Mouse (Mus musculus) brown adipose tissue, adult 24 weeks (tissue): ENCODE measurements around the gene Tnxb. TPM values are rescaled to one million over a fixed set of nuclear protein-coding genes. Genes with fewer than 3 reads are reported as not detected.
A peak's percentile ranks its signal among the peaks of the same experiment; 100 is the strongest.
"Not testable (repeated sequence)": the region's sequence is repeated elsewhere in the genome, so short reads cannot be mapped to it uniquely, and the experiment has no call there.

Experiments used
- H3K27ac ChIP-seq: fragments of 200-500 bp; replicated peaks from 2 replicates; pipeline ENCODE4 v1.5.1; 2012; ENCODE audit warnings: low read depth, mild to moderate bottlenecking, low read length
- H3K4me1 ChIP-seq: fragments of 200-500 bp; 2 replicates; pipeline ENCODE4 v1.6.1; 2012; ENCODE audit warnings: low read length, mixed read lengths; ENCODE audit not compliant: control insufficient read depth, insufficient read depth, insufficient read length
- H3K4me3 ChIP-seq: fragments of 200-500 bp; 2 replicates; pipeline ENCODE4 v1.5.1; 2012; ENCODE audit warnings: low read depth, mild to moderate bottlenecking, low read length, moderate library complexity; ENCODE audit not compliant: insufficient read depth
- polyA plus RNA-seq: library from polyadenylated mRNA; stranded (reverse); fragments of >200 nt; gene quantifications from 2 replicates; pipeline ENCODE4 v1.2.4, GENCODE M21; 2012; ENCODE audit not compliant: missing spikeins, insufficient read depth, insufficient read length

The Tnxb gene
- polyA plus RNA-seq, 1 experiment = 9.7 TPM

- not testable (repeated sequence) for H3K4me3 ChIP-seq
Observed at GRCm38 (mm10) chr17:34714181-34714907, 44.0 kb downstream of the Tnxb start.

DNA sequence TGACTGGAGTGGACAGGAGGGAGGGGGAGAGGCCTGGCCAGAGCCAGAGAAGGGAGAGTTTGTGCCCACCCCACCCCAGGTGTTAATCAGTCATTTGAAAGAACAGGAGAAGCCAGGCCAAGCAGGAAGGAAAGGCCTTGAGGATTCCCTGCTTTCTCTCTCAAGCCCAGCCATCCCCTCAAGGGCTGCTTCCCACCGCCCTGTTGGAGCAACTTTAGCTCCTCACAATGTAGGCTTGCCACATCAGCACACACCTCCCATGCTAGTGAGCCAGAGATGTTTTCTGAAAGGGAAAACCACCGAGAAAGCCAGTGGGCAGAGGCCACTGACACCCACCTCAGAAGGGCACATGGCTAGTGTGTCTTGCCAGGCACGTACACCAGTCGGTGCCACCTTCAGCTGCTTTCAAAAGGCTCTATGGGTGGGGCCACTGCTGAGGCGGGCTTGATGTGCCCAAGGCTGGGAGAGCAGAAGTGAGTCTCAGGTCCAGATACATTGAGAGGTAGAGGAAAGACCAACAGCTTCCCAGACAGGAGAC is 44.6 kb downstream of the Tnxb start:
- H3K4me3 ChIP-seq, H3K27ac ChIP-seq, H3K4me1 ChIP-seq: not testable (repeated sequence)

More at GRCm38 (mm10) chr17:34714181-34714907, 44.0 kb downstream of the Tnxb start:
- H3K4me1 ChIP-seq, H3K27ac ChIP-seq: not testable (repeated sequence)

GRCm38 (mm10) chr17:34715451-34715850 is 45.1 kb downstream of the Tnxb start:
- not testable (repeated sequence) for H3K4me3 ChIP-seq, H3K27ac ChIP-seq, H3K4me1 ChIP-seq

DNA sequence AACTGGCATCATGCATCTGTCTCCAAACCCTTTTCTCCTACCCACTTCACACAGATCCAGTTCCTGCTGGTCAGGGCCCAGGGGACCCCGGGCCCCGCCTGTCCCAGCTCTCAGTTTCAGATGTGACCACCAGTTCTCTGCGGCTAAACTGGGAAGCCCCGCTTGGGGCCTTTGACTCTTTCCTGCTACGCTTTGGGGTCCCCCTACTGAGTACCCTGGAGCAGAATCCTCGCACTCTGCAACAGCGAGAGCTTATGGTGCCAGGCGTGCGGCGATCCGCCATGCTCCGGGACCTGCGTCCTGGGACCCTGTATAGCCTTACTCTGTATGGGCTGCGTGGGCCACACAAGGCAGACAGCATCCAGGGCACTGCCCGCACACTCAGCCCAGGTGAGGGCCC is 45.9 kb downstream of the Tnxb start:
- no peak overlapping the region for H3K27ac ChIP-seq
- no peak overlapping the region for H3K4me3 ChIP-seq
- no peaks in the 10 kb centered on the region for H3K4me1 ChIP-seq

DNA sequence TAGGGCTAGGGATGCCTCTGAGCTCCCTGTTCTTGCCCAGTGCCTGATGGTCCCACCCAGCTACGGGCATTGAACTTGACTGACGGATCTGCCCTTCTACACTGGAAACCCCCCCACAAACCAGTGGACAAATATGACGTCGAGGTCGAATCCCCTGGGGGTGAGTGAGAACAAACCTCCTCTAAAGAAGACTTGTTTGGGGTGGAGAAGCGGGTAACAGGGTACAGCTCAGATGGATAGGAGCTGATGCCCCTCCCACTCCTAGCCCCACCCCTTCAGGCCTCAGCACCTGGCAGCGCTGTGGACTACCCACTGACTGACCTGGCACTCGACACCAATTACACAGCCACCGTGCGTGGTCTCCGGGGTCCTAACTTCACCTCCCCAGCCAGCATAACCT is 47.1 kb downstream of the Tnxb start:
- Histone ChIP-seq H3K4me3 (no peak overlapping the region), H3K4me1 (no peaks in the 10 kb centered on the region)

GRCm38 (mm10) chr17:34719886-34720285 is 49.6 kb downstream of the Tnxb start:
- H3K4me1 ChIP-seq, H3K4me3 ChIP-seq, H3K27ac ChIP-seq: not testable (repeated sequence)

More for the DNA sequence above, 47.1 kb downstream of the Tnxb start:
- no peak overlapping the region for H3K27ac ChIP-seq

GRCm38 (mm10) chr17:34722238-34722637 is 51.9 kb downstream of the Tnxb start:
- H3K4me1 ChIP-seq, H3K4me3 ChIP-seq, H3K27ac ChIP-seq: not testable (repeated sequence)

GRCm38 (mm10) chr17:34723066-34723465 is 52.7 kb downstream of the Tnxb start:
- no peak overlapping the region for H3K4me3 ChIP-seq
- H3K4me1 ChIP-seq = no peaks in the 10 kb centered on the region
- H3K27ac ChIP-seq = no peak overlapping the region

- Histone ChIP-seq H3K27ac (no peak overlapping the region), H3K4me3 (no peak overlapping the region), H3K4me1 (no peaks in the 10 kb centered on the region)
Observed at GRCm38 (mm10) chr17:34727887-34728286, 57.6 kb downstream of the Tnxb start.

- H3K4me3 ChIP-seq, H3K27ac ChIP-seq, H3K4me1 ChIP-seq: not testable (repeated sequence)
Observed at GRCm38 (mm10) chr17:34729155-34729554, 58.8 kb downstream of the Tnxb start.

GRCm38 (mm10) chr17:34729779-34730553 is 59.6 kb downstream of the Tnxb start:
- H3K4me1 ChIP-seq, H3K27ac ChIP-seq, H3K4me3 ChIP-seq: not testable (repeated sequence)

- not testable (repeated sequence) for H3K4me3 ChIP-seq, H3K4me1 ChIP-seq, H3K27ac ChIP-seq
Observed at GRCm38 (mm10) chr17:34737466-34737865, 67.1 kb downstream of the Tnxb start.

GRCm38 (mm10) chr17:34739708-34740107 is 69.4 kb downstream of the Tnxb start:
- H3K27ac ChIP-seq, H3K4me3 ChIP-seq, H3K4me1 ChIP-seq: not testable (repeated sequence)

DNA sequence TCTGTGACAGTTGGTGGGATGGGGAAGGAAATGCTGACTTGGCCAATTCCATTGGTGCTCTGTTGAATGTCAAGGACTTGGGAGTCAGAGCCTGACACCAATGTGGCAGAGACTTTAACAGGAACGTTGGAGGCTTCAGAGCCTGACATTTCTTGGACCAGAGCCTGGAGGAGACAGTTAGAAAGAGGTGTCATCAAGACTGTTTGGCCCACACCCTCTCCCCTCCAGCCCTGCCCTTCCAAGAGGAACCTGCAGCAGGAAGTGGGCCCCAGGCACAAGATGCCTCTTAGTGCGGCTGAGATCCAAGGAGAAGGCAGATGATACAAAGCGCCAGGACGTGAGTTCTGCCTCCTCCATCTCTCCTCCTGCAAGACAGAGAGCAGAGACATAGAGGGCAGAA is 69.9 kb downstream of the Tnxb start:
- Histone ChIP-seq H3K4me1 (no peaks in the 10 kb centered on the region), H3K27ac (no peak overlapping the region), H3K4me3 (no peak overlapping the region)

- peak within 1 kb of the TSS; percentile 23; the same call in 1 of the 2 replicates for H3K27ac ChIP-seq
- H3K4me1 ChIP-seq = no peaks in the 10 kb centered on the region
- H3K4me3 ChIP-seq = no peak within 1 kb of the TSS
Observed at GRCm38 (mm10) chr17:34743719-34744118, 73.4 kb downstream of the Tnxb start, which contains the start of gene C4b. Gene C4b (minus strand): TSS chr17:34743882.
